Mouse (Mus musculus) heart, adult 2 months (tissue): ENCODE results near the gene Otor. TPM values are rescaled to one million over a fixed set of nuclear protein-coding genes. Genes with fewer than 3 reads are reported as not detected.
A peak's percentile ranks its signal among the peaks of the same experiment; 100 is the strongest.

Source experiments
- DNase-seq, 2 experiments: peaks; one replicate each; pipeline ENCODE4 v3.0.0; 2021
- H3K27ac ChIP-seq: fragments of 200-600 bp; 2 replicates; pipeline ENCODE4 v1.8.1; 2022
- H3K27me3 ChIP-seq: fragments of 200-500 bp; 2 replicates; pipeline ENCODE4 v1.6.1; 2012; ENCODE audit warnings: mild to moderate bottlenecking, low read length, inconsistent platforms, mixed read lengths; ENCODE audit not compliant: control insufficient read depth, insufficient read depth
- H3K36me3 ChIP-seq: fragments of 200-500 bp; 2 replicates; pipeline ENCODE4 v1.6.1; 2012; ENCODE audit warnings: low read length, inconsistent platforms; ENCODE audit not compliant: control insufficient read depth, insufficient read depth
- H3K4me1 ChIP-seq: fragments of 200-500 bp; 2 replicates; pipeline ENCODE4 v1.6.1; 2011; ENCODE audit warnings: low read length; ENCODE audit not compliant: control insufficient read depth, insufficient read depth
- H3K4me3 ChIP-seq: fragments of 200-600 bp; 2 replicates; pipeline ENCODE4 v1.8.1; 2022
- H3K79me2 ChIP-seq: fragments of 200-500 bp; replicated peaks from 2 replicates; pipeline ENCODE4 v1.6.1; 2012; ENCODE audit warnings: mild to moderate bottlenecking, inconsistent platforms, low read length, moderate library complexity, mixed read lengths; ENCODE audit not compliant: control insufficient read depth, insufficient read depth
- H3K9ac ChIP-seq: fragments of 200-500 bp; 2 replicates; pipeline ENCODE4 v1.6.1; 2012; ENCODE audit warnings: low read depth, mild to moderate bottlenecking, control low read depth, inconsistent platforms, low read length, mixed read lengths
- CTCF ChIP-seq: fragments of 200-600 bp; IDR thresholded peaks from 2 replicates; pipeline ENCODE4 v1.8.1; 2022; ENCODE audit warnings: antibody characterized with exemption, mild to moderate bottlenecking, moderate library complexity
- EP300 ChIP-seq: fragments of 200-500 bp; IDR thresholded peaks from 2 replicates; pipeline ENCODE4 v1.6.1; 2011; ENCODE audit warnings: low read depth, low read length, control low read depth; ENCODE audit not compliant: insufficient read depth
- POLR2A ChIP-seq: fragments of 200-500 bp; IDR thresholded peaks from 2 replicates; pipeline ENCODE4 v1.6.1; 2011; ENCODE audit warnings: mild to moderate bottlenecking, low read depth, low read length, control low read depth; ENCODE audit not compliant: insufficient read depth
- WGBS: fragments of 180-500 bp; shearing (Covaris S2); methylation state at CpG from one replicate; pipeline ENCODE4 v1.1.7; 2018; 5-methylcytosine and 5-hydroxymethylcytosine counted together
- intact Hi-C: fragments of 180-260 bp; cut with DNase I; formaldehyde crosslinking; loops from one replicate; pipeline ENCODE4 v1.15.1; 2025
- polyA plus RNA-seq: library from polyadenylated mRNA; depleted of rRNA; stranded (reverse); fragments of >200 nt; gene quantifications from 2 replicates; pipeline ENCODE4 v1.2.3, GENCODE M21; 2012
- total RNA-seq, 2 experiments: library from RNA; stranded (reverse); gene quantifications; 2 replicates each; pipeline ENCODE4 v1.2.3; 2021

The Otor gene
- total and polyA plus RNA-seq, 3 experiments, result not detected

DNA sequence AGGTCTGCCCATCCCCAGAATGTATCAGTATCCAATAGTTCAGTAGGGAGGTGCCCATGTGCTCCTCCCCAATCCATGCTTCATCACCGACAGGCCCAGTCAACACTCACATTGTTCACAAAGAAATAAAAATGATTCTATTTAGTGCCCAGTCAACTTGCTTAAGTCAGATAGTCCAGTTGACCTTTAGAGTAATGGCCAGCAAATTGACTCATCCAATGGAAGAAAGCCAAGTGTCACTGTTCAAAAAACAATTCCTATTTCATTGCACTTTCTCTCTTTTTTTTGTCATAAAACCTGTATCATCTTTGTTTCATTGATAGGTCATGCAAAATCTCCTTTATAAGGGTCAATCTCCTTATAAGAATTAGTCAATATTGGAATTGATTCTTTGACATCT is 36.7 kb upstream of the Otor start:
- no peak for DNase-seq
- WGBS, result 58% methylated on average over 1 of the region's 1 CpGs
- Histone ChIP-seq H3K4me3 (no peak overlapping the region), H3K4me1 (no peaks in the 10 kb centered on the region), H3K27ac (no peak overlapping the region), H3K9ac (no peak overlapping the region), H3K79me2 (no peaks in the 10 kb centered on the region), H3K36me3 (no peaks in the 10 kb centered on the region), H3K27me3 (no peaks in the 10 kb centered on the region; the same call in 1 of the 2 replicates)
- TF ChIP-seq POLR2A, result no peak
- no peak for TF ChIP-seq CTCF
- TF ChIP-seq EP300, result no peak
- intact Hi-C loops, result no loop called here

DNA sequence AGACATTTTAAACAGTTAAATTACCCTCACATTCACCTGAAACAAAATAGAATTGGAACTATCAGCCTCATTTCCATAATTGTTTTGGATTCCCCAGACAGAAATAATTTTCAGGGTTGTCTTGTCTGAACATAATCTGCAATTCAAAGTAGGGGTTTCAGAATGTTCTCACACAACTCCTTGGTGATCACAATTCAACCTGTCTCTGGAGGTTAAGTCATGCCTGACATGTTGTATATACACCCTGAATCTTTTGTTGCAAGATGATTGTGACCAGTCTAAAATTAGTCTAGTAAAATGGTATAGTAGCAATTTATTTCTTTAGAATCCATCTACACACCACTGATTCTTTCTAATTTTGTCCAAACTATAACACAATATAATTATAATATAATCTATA is 23.0 kb upstream of the Otor start:
- H3K79me2 ChIP-seq, result no peaks in the 10 kb centered on the region
- no peak for DNase-seq
- intact Hi-C loops, result no loop called here
- H3K36me3 ChIP-seq, result no peaks in the 10 kb centered on the region
- TF ChIP-seq EP300, result no peak
- TF ChIP-seq POLR2A, result no peak
- TF ChIP-seq CTCF, result no peak
- H3K27me3 ChIP-seq, result no peaks in the 10 kb centered on the region
- H3K4me3 ChIP-seq, result no peak overlapping the region
- no peak overlapping the region for H3K27ac ChIP-seq
- H3K4me1 ChIP-seq, result no peaks in the 10 kb centered on the region
- no peak overlapping the region for H3K9ac ChIP-seq

DNA sequence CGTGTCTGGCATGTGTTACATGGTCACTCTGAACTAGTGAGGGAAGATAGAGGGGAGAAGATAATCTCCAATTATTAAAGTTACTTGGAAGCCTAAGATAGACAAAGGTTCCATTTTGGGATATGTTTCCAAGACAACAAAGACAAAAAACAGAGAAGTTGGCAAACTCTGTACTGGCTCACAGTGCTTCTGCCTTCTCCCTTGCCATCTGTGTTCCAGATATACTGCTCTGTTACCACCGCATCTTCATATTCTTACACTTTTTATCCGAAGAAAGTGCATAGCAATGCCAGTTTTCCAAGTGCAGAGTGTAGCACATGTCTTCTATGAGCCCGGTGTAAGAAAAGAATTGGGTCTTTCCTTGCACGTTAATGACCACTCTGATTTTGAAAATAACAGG is 21.5 kb upstream of the Otor start:
- H3K9ac ChIP-seq, result no peak overlapping the region
- no peak for TF ChIP-seq POLR2A
- no peak for TF ChIP-seq EP300
- TF ChIP-seq CTCF, result no peak
- H3K79me2 ChIP-seq, result no peaks in the 10 kb centered on the region
- no peaks in the 10 kb centered on the region for H3K4me1 ChIP-seq
- H3K36me3 ChIP-seq, result no peaks in the 10 kb centered on the region
- WGBS, result 69% methylated on average over 5 of the region's 5 CpGs
- no peak for DNase-seq
- intact Hi-C loops, result no loop called here
- no peak overlapping the region for H3K27ac ChIP-seq
- H3K4me3 ChIP-seq, result no peak overlapping the region
- H3K27me3 ChIP-seq, result no peaks in the 10 kb centered on the region

DNA sequence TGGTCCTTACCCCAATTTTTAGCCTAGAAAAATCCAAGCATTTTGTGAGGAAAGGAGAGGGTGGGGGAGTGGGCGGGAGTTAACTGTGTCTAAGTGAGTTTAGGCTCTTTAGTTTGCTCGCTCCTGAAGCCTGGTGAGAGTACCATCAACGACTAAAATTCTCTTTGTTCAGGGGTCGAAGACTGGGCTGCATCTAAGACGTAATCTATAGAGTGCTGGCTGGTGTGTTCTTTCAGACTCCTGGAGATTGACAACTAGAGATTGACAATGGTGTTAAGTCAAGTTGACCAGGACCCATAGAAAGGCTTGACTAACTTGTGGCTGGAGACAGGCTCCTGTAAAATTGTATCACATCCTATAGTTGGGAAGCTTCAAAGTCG is 15.9 kb upstream of the Otor start:
- Histone ChIP-seq H3K9ac (peak overlapping the region; percentile 41; the same call in 1 of the 2 replicates), H3K79me2 (peaks cover 4% of the 10 kb centered on the region), H3K27ac (peak overlapping the region; percentile 82), H3K36me3 (peaks cover 16% of the 10 kb centered on the region), H3K4me3 (peak overlapping the region; percentile 99), H3K27me3 (no peaks in the 10 kb centered on the region), H3K4me1 (peaks cover 5% of the 10 kb centered on the region)
- DNase-seq, result no peak
- TF ChIP-seq EP300 (no peak), CTCF (no peak), POLR2A (no peak)
- intact Hi-C loops, result loop anchor here (2.0 to 10.0 kb wide), 2 partner anchors 162 to 188 kb away; partner anchors contain the start of gene Kif16b
- WGBS, result 49% methylated on average over 6 of the region's 6 CpGs

DNA sequence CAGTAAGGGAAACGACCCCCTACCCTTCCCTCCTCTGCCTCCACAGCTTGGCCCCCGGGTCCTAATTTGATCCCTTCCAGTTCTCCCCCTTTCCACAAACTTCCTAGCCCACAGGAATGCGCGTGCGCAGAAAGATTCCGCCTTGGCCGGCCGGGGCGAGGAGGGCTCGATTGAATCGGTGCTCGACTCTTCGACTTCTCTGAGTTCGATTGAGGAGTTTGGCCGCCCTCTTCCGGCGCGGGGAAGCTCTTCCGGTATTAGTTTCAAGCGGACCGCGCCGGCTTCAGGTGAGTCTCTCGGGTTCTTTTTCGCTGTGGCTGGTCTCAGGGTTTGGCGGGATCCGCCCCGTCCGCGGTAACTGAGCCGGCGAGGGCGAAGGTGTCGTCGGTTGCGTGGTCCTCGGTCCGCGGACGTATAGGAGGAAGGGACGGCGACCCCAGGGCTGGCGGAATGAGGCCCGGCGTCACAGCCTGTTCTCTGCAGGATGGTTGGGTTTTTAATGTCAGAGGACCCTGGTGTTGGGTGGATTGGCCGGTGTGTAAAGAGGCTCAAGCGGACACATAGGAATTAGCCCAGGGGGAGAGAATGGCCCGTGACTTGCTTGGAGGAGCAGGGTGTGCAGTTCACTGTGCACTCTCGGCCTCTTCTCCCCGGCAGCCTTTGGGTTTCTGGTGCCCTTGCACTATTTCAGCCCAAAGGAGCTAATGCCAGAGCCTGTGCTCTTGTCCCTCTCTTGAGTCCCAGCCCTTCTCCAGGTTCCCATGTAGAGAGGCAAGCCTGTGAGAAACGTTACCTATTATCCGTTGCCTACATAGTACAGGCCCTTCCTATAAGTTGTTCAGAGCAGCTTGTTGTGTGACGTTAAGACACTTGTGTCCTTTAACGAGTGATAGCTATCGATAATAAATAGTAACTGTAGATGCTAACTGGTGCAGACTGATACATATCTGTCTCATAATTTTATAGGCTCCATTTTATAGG is 15.2 kb upstream of the Otor start, which contains the start of gene Snrpb2:
Gene Snrpb2, plus strand, starts transcription at position 228 of the 981 bp plus-strand sequence.
- intact Hi-C loops, result loop anchor here (2.0 to 10.0 kb wide), 2 partner anchors 162 to 188 kb away; partner anchors contain the start of gene Kif16b
- 1% methylated on average over 55 of the region's 55 CpGs for WGBS
- Histone ChIP-seq H3K79me2 (peaks cover 4% of the 10 kb centered on the region), H3K4me1 (peaks cover 5% of the 10 kb centered on the region), H3K9ac (peak within 1 kb of the TSS; percentile 98), H3K27me3 (no peaks in the 10 kb centered on the region), H3K27ac (peak within 1 kb of the TSS; percentile 82), H3K36me3 (peaks cover 16% of the 10 kb centered on the region), H3K4me3 (peak within 1 kb of the TSS; percentile 99)
- TF ChIP-seq EP300 (0 out of 2 replicates have a peak, but pooled peaks have one; percentile 47), CTCF (peak; percentile 28), POLR2A (peak; percentile 52; the same call in 1 of the 2 replicates)
- DNase-seq, result peak; percentile 91 to 94

DNA sequence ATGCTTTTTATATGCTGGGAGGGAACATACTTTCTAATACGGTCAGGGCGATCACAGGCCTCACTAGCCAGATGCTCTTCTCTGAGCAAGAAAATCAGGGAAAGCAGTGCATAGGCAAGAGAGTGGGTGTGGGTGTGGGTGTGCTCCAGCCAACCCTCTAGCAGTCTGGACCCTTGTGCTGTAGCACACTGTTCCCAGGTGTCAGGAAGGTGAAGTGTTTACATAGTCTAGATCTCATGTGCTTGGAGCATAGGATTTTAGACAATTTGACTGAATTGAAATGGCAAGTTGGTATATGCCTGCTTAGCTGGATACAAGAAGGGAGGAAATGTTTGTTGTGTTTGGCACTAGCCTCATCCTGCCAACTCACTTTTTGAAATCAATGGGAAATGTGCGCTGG is 12.4 kb upstream of the Otor start:
- Histone ChIP-seq H3K36me3 (peaks cover 19% of the 10 kb centered on the region), H3K9ac (no peak overlapping the region), H3K79me2 (peaks cover 4% of the 10 kb centered on the region), H3K27me3 (no peaks in the 10 kb centered on the region), H3K4me1 (peaks cover 5% of the 10 kb centered on the region), H3K4me3 (no peak overlapping the region), H3K27ac (no peak overlapping the region)
- intact Hi-C loops, result loop anchor here (10.0 kb wide), 1 partner anchor 191 kb away; no protein-coding TSS in a partner anchor
- 48% methylated on average over 3 of the region's 3 CpGs for WGBS
- peak in 1 of 2 experiments; percentile 3 for DNase-seq
- TF ChIP-seq CTCF, result no peak
- TF ChIP-seq EP300, result no peak
- TF ChIP-seq POLR2A, result no peak
